Mouse (Mus musculus) urinary bladder, adult 2 months (tissue): Measurements from ENCODE around the gene Rab6a. TPM values are rescaled to one million over a fixed set of nuclear protein-coding genes. Genes with fewer than 3 reads are reported as not detected.

Experiments used
- DNase-seq: peaks from one replicate; pipeline ENCODE4 v3.0.0; 2022; ENCODE audit warnings: low spot score
- polyA plus RNA-seq: library from polyadenylated mRNA; depleted of rRNA; stranded (reverse); fragments of >200 nt; gene quantifications from 2 replicates; pipeline ENCODE4 v1.2.3, GENCODE M21; 2012

The Rab6a gene
- polyA plus RNA-seq, 1 experiment: 84.8 TPM

- no peak for DNase-seq
These were observed 17.3 kb downstream of the Rab6a start for GRCm38 (mm10) chr7:100624538-100624937.

DNA sequence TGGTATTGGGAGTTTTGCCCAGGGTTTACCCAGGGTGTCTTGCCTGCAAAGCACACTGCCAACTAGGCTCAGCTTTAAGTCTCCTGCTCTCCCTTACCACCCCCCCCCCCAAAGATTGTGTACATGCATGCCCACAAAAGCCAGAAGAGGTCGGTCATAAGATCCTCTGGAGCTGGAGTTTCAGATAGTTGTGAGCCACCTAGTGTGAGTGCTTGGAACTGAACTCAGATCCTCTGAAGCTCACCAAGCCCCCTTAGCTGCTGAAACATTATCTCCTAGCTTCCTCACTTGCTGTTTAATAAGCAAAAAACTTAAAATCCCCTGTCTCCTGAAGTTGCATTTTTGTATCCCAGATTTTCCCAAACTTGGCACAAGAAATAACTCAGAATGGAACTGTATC lies 30.4 kb downstream of the Rab6a start:
- DNase-seq: no peak

GRCm38 (mm10) chr7:100642413-100642812 lies 35.2 kb downstream of the Rab6a start:
- DNase-seq: no peak

- DNase-seq: no peak
These were observed 37.9 kb downstream of the Rab6a start for GRCm38 (mm10) chr7:100645147-100645546.

- no peak for DNase-seq
These were observed 41.9 kb downstream of the Rab6a start for GRCm38 (mm10) chr7:100649095-100649494.

- no peak for DNase-seq
These were observed 42.6 kb downstream of the Rab6a start for GRCm38 (mm10) chr7:100649826-100650225.

DNA sequence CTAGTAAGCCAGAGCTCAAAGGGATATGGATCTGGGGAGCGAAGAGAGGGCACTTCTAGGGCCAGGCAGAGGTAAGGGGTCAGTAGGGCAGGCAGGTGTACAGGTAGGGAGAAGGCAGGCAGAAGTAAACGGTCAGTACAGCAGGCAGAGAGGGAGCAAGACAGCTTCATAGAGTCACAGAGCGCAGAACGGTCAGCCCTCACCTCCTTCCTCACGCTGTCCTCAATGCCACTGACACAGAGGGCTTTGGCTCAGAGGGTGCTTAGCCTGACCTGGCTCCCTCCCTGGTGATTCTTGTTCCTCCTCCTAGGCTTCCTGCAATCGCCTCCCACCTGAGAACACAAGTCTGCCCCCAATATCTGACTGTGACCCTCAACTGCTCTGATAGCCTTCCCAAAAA lies 43.2 kb downstream of the Rab6a start:
- no peak for DNase-seq

GRCm38 (mm10) chr7:100651011-100651410 lies 43.8 kb downstream of the Rab6a start:
- no peak for DNase-seq

GRCm38 (mm10) chr7:100653480-100654266 lies 46.5 kb downstream of the Rab6a start:
- DNase-seq: no peak

- DNase-seq: no peak
These were observed 47.2 kb downstream of the Rab6a start for GRCm38 (mm10) chr7:100654441-100654840.

GRCm38 (mm10) chr7:100656739-100657138 lies 49.5 kb downstream of the Rab6a start:
- no peak for DNase-seq

GRCm38 (mm10) chr7:100658093-100658578 lies 50.9 kb downstream of the Rab6a start:
- DNase-seq: no peak

DNA sequence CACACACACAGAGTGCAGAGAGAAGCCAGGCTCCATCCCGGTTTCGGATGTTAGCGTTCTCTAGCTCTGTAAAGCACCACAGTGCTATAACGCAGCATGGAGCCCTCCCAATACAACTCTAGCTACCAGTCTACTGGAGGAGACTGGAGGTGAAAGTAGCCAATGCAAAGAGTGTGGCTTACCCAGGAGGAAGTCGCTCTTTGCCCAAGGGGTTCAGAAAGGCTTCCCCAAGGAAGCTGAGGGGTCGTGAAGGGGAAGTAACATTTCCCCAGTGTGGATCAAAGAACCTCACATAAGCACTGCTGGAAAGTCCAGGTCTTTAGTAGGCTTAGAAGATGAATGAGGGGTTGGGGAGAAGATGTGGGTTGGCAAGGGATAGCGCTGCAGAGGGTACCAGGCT lies 54.1 kb downstream of the Rab6a start:
- DNase-seq: no peak

DNA sequence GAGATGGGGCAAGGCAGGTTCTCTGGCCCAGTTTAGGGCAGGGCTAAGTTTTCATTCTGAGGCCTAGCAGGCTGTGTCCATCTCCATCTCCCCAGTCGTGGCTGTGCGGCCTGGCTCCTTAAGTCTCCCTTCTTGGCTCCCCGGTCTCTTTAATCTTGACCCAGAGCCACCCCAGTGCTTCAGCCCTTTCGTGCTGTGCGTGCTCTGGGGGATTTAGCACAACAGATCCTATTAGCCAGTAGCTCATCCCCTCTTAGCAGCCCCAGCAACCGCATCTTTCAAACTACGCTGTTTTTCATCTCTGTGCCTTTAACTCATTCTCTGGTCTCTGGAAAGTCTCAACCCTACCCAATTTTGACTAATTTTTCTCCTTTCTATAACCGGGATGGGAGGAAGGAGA lies 55.0 kb downstream of the Rab6a start, which contains the start of gene Plekhb1:
TSS of gene Plekhb1 (minus strand) at position 184 of the 400 bp plus-strand sequence.
- DNase-seq: no peak

GRCm38 (mm10) chr7:100663190-100663589 lies 56.0 kb downstream of the Rab6a start:
- DNase-seq: peak; percentile 63

DNA sequence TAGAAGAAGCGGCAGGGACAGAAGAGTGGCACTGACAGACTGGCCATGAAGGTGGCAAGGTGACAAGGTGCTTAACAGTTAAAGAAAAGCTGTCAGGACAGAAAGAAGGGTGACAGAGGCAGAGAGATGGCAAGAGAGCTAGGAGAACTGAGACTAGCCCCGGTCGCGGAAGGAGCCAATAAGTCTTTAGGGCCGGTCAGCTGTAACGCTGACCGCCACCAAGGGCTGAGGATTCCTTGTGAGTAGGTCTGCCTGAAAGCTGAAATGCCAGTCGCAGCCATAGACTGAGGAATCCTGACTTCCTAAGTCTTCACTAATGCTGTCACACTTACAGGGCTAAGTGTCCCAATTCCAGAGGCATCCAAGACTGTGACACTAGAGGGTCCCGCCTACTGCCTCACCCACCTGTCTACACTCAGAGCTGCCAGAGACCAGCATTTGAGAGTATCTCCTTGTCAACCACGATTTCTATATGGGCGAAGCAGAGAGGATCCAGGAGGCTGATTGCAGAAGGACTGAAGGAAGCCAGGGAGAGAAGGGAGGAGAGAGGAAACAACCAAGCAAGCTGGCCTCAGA lies 56.6 kb downstream of the Rab6a start:
- no peak for DNase-seq

- no peak for DNase-seq
These were observed 63.4 kb downstream of the Rab6a start for GRCm38 (mm10) chr7:100670646-100671045.

GRCm38 (mm10) chr7:100673452-100673851 lies 66.2 kb downstream of the Rab6a start:
- DNase-seq: no peak

DNA sequence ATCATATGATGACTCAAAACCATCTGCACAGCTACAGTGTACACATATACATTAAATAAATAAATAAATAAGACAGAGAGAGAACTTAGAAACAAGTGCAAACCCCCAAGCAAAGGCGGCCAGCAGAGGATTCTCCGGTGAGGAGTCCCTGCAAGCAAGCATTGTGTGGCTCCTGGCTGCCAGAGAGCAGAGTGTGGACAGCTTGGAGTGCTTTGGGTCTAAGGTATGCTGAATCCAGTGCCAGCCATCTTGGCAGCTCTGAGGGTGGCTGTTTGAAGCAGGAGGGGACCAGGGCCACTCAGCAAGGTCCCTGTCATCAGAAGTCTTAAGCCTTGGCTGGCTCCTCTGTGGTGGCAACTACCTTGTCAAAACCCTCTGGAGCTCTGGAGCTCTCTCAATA lies 67.7 kb downstream of the Rab6a start:
- no peak for DNase-seq

- DNase-seq: no peak
These were observed 70.8 kb downstream of the Rab6a start for GRCm38 (mm10) chr7:100678052-100678451.

DNA sequence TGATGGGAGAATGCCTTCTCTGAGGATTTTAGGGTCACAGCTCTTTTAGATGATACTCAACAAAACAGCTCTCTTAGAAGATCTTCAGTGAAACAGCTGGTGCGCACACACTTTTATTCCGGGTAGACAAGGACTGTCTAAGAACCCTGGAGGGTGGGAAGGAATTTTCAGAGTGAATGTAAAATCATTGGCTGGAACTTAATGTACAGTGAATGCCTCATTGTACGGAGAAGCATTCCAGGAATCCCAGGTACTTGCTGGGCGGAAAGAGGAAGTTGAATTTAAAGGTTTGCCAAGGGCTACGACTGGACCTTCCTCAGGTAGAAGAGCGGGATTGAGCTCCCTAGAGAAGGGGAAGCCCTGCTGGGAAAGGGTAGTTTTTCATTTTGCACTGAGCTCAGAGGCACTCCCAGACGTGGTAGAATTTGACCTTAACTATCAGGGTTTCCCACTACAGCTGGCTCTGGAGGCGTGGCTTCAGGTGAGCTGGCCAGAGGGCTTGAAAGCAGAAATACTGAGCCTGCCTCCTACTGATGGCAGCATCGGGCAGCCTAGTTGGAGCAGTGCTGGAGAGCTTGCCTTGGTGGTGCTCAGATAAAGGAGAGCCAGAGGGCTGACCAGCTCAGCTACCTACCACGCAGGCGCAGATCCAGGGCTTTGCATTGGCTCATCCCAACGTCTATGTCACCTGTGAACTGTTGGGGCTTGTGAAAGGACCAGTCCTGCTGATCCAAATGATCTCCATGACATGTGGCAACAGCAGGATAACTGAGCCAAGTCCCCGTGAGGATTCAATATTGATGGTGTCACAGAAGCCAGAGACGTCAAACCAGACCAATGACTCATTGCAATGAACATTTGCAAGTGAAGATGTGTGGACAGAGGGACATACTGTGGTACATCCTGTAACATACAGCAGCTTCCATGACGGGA lies 72.0 kb downstream of the Rab6a start:
- no peak for DNase-seq

- DNase-seq: no peak
These were observed 73.9 kb downstream of the Rab6a start for GRCm38 (mm10) chr7:100681132-100681531.
